Mouse (Mus musculus) embryonic stem cell, embryonic (primary cell): ENCODE data around the gene Arhgdia.

Source experiments
- CTCF ChIA-PET, 4 experiments: fragments of 300-600 bp in 2 of 4; fragments of 350-600 bp in 2 of 4; sonication (Branson Sonifier 250); formaldehyde crosslinking; loops; one replicate each; lab custom pipeline; 2022; ENCODE audit warnings: inconsistent platforms in 2 of 4; lab: Charles Lee
- POLR2A ChIA-PET, 4 experiments: fragments of 300-600 bp in 2 of 4; fragments of 350-600 bp in 2 of 4; sonication (Branson Sonifier 250); formaldehyde crosslinking; loops; one replicate each; lab custom pipeline; 2022; ENCODE audit warnings: antibody characterized with exemption in 4 of 4, inconsistent platforms in 1 of 4; lab: Charles Lee

Arhgdia gene

GRCm38 (mm10) chr11:120562949-120563348 lies 18.5 kb downstream of the Arhgdia start:
- POLR2A ChIA-PET: interaction anchor here in 3 of 4 experiments (0.8 to 20.6 kb wide), 15 partner anchors 8 to 327 kb away, joined by 3 to 358 read pairs (median 3); partner anchors contain the start of genes P4hb (in 3 of the 3), Ppp1r27 (in 2 of the 3), Ccdc137 (in 1 of the 3) and Dcxr (in 1 of the 3)

GRCm38 (mm10) chr11:120560952-120561728 lies 20.3 kb downstream of the Arhgdia start:
- ChIA-PET POLR2A (interaction anchor here in 3 of 4 experiments (1.1 to 20.6 kb wide), 8 partner anchors 9 to 69 kb away, joined by 3 to 358 read pairs (median 6); partner anchors contain the start of genes P4hb (in 3 of the 3), Arhgdia (in 1 of the 3) and Slc25a10 (in 1 of the 3)), CTCF (no interaction called here)

More at GRCm38 (mm10) chr11:120562949-120563348, 18.5 kb downstream of the Arhgdia start:
- CTCF ChIA-PET: interaction anchor here in 1 of 4 experiments (0.6 to 0.7 kb wide), 2 partner anchors 71 to 1352 kb away, joined by 3 read pairs; no protein-coding TSS in a partner anchor

GRCm38 (mm10) chr11:120558843-120559242 lies 22.6 kb downstream of the Arhgdia start:
- CTCF ChIA-PET: interaction anchor here (0.5 to 1.4 kb wide), 21 partner anchors 9 to 494 kb away, joined by 3 to 4 read pairs (median 3); partner anchors contain the start of genes Gcgr (in 2 of the 4) and P4hb (in 2 of the 4)
- POLR2A ChIA-PET: interaction anchor here (0.6 to 20.6 kb wide), 14 partner anchors 9 to 1039 kb away, joined by 3 to 358 read pairs (median 4); partner anchors contain the start of genes P4hb (in 2 of the 4), Arl16 (in 1 of the 4), Dcxr (in 1 of the 4) and Npb (in 1 of the 4)

GRCm38 (mm10) chr11:120555260-120555659 lies 26.2 kb downstream of the Arhgdia start:
- CTCF ChIA-PET: interaction anchor here in 2 of 4 experiments (0.9 to 1.8 kb wide), 3 partner anchors 14 to 221 kb away, joined by 3 to 4 read pairs (median 3); no protein-coding TSS in a partner anchor
- POLR2A ChIA-PET: interaction anchor here in 3 of 4 experiments (1.2 to 20.6 kb wide), 9 partner anchors 8 to 98 kb away, joined by 3 to 358 read pairs (median 5); partner anchors contain the start of genes P4hb (in 2 of the 3), Arhgdia (in 1 of the 3), Ccdc137 (in 1 of the 3) and Oxld1 (in 1 of the 3)

- CTCF ChIA-PET: interaction anchor here in 3 of 4 experiments (0.5 to 1.8 kb wide), 4 partner anchors 12 to 117 kb away, joined by 3 to 17 read pairs (median 4); partner anchors contain the start of gene Nploc4 (in 1 of the 3)
- POLR2A ChIA-PET: interaction anchor here in 3 of 4 experiments (0.5 to 20.6 kb wide), 9 partner anchors 9 to 329 kb away, joined by 3 to 358 read pairs (median 5); partner anchors contain the start of genes P4hb (in 2 of the 3), Arhgdia (in 1 of the 3), Ccdc137 (in 1 of the 3) and Oxld1 (in 1 of the 3)
These were observed 26.6 kb downstream of the Arhgdia start for GRCm38 (mm10) chr11:120554834-120555233.

GRCm38 (mm10) chr11:120552736-120553135 lies 28.7 kb downstream of the Arhgdia start:
- CTCF ChIA-PET: no interaction called here
- POLR2A ChIA-PET: interaction anchor here in 3 of 4 experiments (0.6 to 20.6 kb wide), 8 partner anchors 9 to 61 kb away, joined by 3 to 358 read pairs (median 3); partner anchors contain the start of genes P4hb (in 2 of the 3), Arhgdia (in 1 of the 3) and Slc25a10 (in 1 of the 3)

GRCm38 (mm10) chr11:120550810-120551440 lies 30.5 kb downstream of the Arhgdia start, which contains the start of gene Ppp1r27:
Ppp1r27 (minus strand) TSS chr11:120551132.
- CTCF ChIA-PET: interaction anchor here in 3 of 4 experiments (0.5 to 1.4 kb wide), 6 partner anchors 9 to 225 kb away, joined by 3 to 5 read pairs (median 4); no protein-coding TSS in a partner anchor
- POLR2A ChIA-PET: interaction anchor here (0.5 to 20.6 kb wide), 29 partner anchors 8 to 129 kb away, joined by 3 to 358 read pairs (median 3); partner anchors contain the start of genes P4hb (in 3 of the 4), Ccdc137 (in 2 of the 4), Oxld1 (in 2 of the 4) and Alyref (in 1 of the 4)

GRCm38 (mm10) chr11:120549986-120550809 lies 31.2 kb downstream of the Arhgdia start:
- CTCF ChIA-PET: interaction anchor here in 2 of 4 experiments (0.6 to 1.0 kb wide), 3 partner anchors 8 to 38 kb away, joined by 3 to 5 read pairs (median 4); no protein-coding TSS in a partner anchor
- POLR2A ChIA-PET: interaction anchor here (0.5 to 20.6 kb wide), 26 partner anchors 8 to 626 kb away, joined by 3 to 358 read pairs (median 4); partner anchors contain the start of genes P4hb (in 3 of the 4), Alyref (in 1 of the 4), Anapc11 (in 1 of the 4) and Arl16 (in 1 of the 4)

- ChIA-PET CTCF (no interaction called here), POLR2A (interaction anchor here (0.5 to 20.6 kb wide), 18 partner anchors 9 to 295 kb away, joined by 3 to 358 read pairs (median 4); partner anchors contain the start of genes Gcgr (in 2 of the 4), P4hb (in 2 of the 4) and Pycr1 (in 1 of the 4))
These were observed 32.1 kb downstream of the Arhgdia start, which contains the start of gene Mcrip1 for GRCm38 (mm10) chr11:120549168-120549945. Mcrip1 (minus strand) TSS chr11:120549727.

GRCm38 (mm10) chr11:120548786-120549167 lies 32.6 kb downstream of the Arhgdia start:
- CTCF ChIA-PET: interaction anchor here in 1 of 4 experiments (0.7 kb wide), 1 partner anchor 673 kb away, joined by 3 read pairs; no protein-coding TSS in a partner anchor
- POLR2A ChIA-PET: interaction anchor here in 3 of 4 experiments (0.7 to 9.1 kb wide), 14 partner anchors 8 to 135 kb away, joined by 3 to 78 read pairs (median 4); partner anchors contain the start of genes Gcgr (in 2 of the 3), P4hb (in 2 of the 3) and Pycr1 (in 1 of the 3)

- CTCF ChIA-PET: interaction anchor here in 1 of 4 experiments (0.7 kb wide), 1 partner anchor 674 kb away, joined by 3 read pairs; no protein-coding TSS in a partner anchor
- POLR2A ChIA-PET: interaction anchor here in 3 of 4 experiments (1.0 to 9.1 kb wide), 9 partner anchors 14 to 126 kb away, joined by 3 to 78 read pairs (median 4); partner anchors contain the start of genes P4hb (in 3 of the 3), Gcgr (in 2 of the 3) and Pycr1 (in 1 of the 3)
These were observed 33.2 kb downstream of the Arhgdia start for GRCm38 (mm10) chr11:120548214-120548613.

- ChIA-PET CTCF (interaction anchor here in 1 of 4 experiments (1.0 kb wide), 1 partner anchor 30 kb away, joined by 3 read pairs; no protein-coding TSS in a partner anchor), POLR2A (interaction anchor here in 3 of 4 experiments (0.6 to 4.0 kb wide), 14 partner anchors 9 to 816 kb away, joined by 3 to 12 read pairs (median 3); partner anchors contain the start of genes P4hb (in 3 of the 3), Gcgr (in 1 of the 3) and Pycr1 (in 1 of the 3))
These were observed 34.0 kb downstream of the Arhgdia start for GRCm38 (mm10) chr11:120547469-120547868.

- POLR2A ChIA-PET: interaction anchor here in 3 of 4 experiments (0.9 to 3.1 kb wide), 5 partner anchors 9 to 175 kb away, joined by 3 to 9 read pairs (median 3); partner anchors contain the start of gene P4hb (in 1 of the 3)
- CTCF ChIA-PET: interaction anchor here in 2 of 4 experiments (0.6 to 0.7 kb wide), 2 partner anchors 13 to 33 kb away, joined by 3 read pairs; no protein-coding TSS in a partner anchor
These were observed 35.5 kb downstream of the Arhgdia start for GRCm38 (mm10) chr11:120545964-120546363.

- POLR2A ChIA-PET: interaction anchor here in 3 of 4 experiments (0.7 to 3.9 kb wide), 14 partner anchors 8 to 75 kb away, joined by 3 to 16 read pairs (median 4); partner anchors contain the start of genes Gcgr (in 2 of the 3), P4hb (in 2 of the 3), Ppp1r27 (in 2 of the 3) and Arl16 (in 1 of the 3)
- CTCF ChIA-PET: interaction anchor here (0.5 to 2.4 kb wide), 17 partner anchors 8 to 300 kb away, joined by 3 to 9 read pairs (median 4); partner anchors contain the start of genes Gcgr (in 2 of the 4), Ppp1r27 (in 2 of the 4), P4hb (in 1 of the 4) and Slc25a10 (in 1 of the 4)
These were observed 39.0 kb downstream of the Arhgdia start for GRCm38 (mm10) chr11:120542376-120542775.
